Mouse (Mus musculus): ENCODE data around the gene G6pc2. TPM values are rescaled to one million over a fixed set of nuclear protein-coding genes. Genes with fewer than 3 reads are reported as not detected.

Gene G6pc2
- polyA plus RNA-seq (2012; ENCODE audit: insufficient read depth, insufficient read length, low replicate concordance, missing spikeins) = not detected in 2 replicates

GRCm38 (mm10) chr2:69210773-69211172 lies at the start of gene G6pc2:
TSS of gene G6pc2 (plus strand) at chr2:69211073.
- 87% methylated on average over 7 of the region's 7 CpGs for WGBS
- no peak within 1 kb of the TSS for H3K27ac ChIP-seq (ENCODE audit: insufficient read depth, low read depth, low read length)
- no peak for TF ChIP-seq CTCF (IDR thresholded peaks at IDR 0.05; ENCODE audit: insufficient read depth, low read depth, low read length)
- no peak for TF ChIP-seq POLR2A (IDR thresholded peaks at IDR 0.05; ENCODE audit: insufficient read depth, low read depth, low read length)
- H3K4me1 ChIP-seq (ENCODE audit: control insufficient read depth, insufficient read depth, low read length) = no peaks in the 10 kb centered on the region
- H3K4me3 ChIP-seq (ENCODE audit: insufficient read depth, low read depth, low read length) = no peak within 1 kb of the TSS

DNA sequence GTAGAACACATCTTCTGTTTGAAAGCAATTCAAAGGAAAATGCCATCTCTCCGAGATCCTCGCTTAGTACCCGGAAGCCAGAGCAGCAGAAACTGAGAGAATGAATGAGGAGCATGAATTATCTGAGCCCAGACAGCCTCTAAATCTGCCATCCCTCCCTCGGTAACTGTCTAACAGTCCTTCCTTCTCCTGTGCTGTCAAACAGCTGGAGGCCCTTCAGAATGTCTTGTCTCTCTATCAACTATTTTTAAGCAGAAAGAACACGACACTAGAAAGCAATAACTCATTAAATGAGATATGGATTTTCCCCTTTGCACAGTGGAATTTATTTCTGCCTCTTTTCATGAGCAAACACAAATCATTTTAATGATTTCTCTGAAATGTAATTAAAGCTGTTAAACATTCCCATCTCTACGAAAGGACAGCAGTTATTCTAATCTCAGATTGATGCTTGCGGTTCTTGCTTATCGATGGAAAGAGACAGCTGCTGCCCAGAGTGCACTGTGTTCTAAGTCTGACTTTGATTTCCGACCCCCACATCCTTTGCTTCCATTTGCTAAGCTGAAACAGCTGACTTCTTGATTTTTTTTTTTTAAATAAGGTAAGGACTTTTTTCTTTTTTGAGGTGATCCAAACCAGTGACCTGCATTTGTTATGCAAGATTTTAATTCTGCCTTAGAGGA lies 40.3 kb upstream of the G6pc2 start:
- TF ChIP-seq CTCF (IDR thresholded peaks at IDR 0.05; ENCODE audit: insufficient read depth, low read depth, low read length) (no peak), POLR2A (IDR thresholded peaks at IDR 0.05; ENCODE audit: insufficient read depth, low read depth, low read length) (no peak)
- H3K4me1 ChIP-seq (ENCODE audit: control insufficient read depth, insufficient read depth, low read length) = peaks cover 2% of the 10 kb centered on the region; the same call in 1 of the 2 replicates
- no peak overlapping the region for H3K4me3 ChIP-seq (ENCODE audit: insufficient read depth, low read depth, low read length)
- 79% methylated on average over 9 of the region's 9 CpGs for WGBS
- H3K27ac ChIP-seq (ENCODE audit: insufficient read depth, low read depth, low read length) = no peak overlapping the region

GRCm38 (mm10) chr2:69175296-69175695 lies 35.6 kb upstream of the G6pc2 start:
- H3K4me1 ChIP-seq (ENCODE audit: control insufficient read depth, insufficient read depth, low read length) = no peaks in the 10 kb centered on the region
- H3K4me3 ChIP-seq (ENCODE audit: insufficient read depth, low read depth, low read length) = no peak overlapping the region
- WGBS = 75% methylated on average over 5 of the region's 5 CpGs
- H3K27ac ChIP-seq (ENCODE audit: insufficient read depth, low read depth, low read length) = no peak overlapping the region
- no peak for TF ChIP-seq CTCF (IDR thresholded peaks at IDR 0.05; ENCODE audit: insufficient read depth, low read depth, low read length)
- no peak for TF ChIP-seq POLR2A (IDR thresholded peaks at IDR 0.05; ENCODE audit: insufficient read depth, low read depth, low read length)

DNA sequence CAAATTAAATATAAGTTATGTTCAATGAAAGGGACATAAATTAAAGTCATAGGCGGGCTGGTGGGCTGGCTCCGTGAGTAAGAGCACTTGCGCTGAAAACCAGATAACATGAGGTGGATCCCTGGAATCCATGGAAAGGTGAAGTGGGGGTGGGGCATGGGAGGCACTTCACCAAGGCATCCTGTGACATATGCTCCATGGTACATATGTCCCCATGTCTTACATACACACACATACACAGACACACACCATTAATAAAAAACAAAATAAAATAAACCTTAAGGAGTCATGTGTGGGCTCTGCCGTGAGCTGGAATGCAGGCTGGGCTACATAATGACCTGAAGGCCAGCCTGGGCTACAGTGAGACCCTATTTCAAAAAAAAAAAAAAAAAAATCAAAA lies 31.2 kb upstream of the G6pc2 start:
- Histone ChIP-seq H3K27ac (ENCODE audit: insufficient read depth, low read depth, low read length) (no peak overlapping the region), H3K4me1 (ENCODE audit: control insufficient read depth, insufficient read depth, low read length) (no peaks in the 10 kb centered on the region), H3K4me3 (ENCODE audit: insufficient read depth, low read depth, low read length) (no peak overlapping the region)
- 95% methylated on average over 4 of the region's 4 CpGs for WGBS
- TF ChIP-seq POLR2A (IDR thresholded peaks at IDR 0.05; ENCODE audit: insufficient read depth, low read depth, low read length) (no peak), CTCF (IDR thresholded peaks at IDR 0.05; ENCODE audit: insufficient read depth, low read depth, low read length) (no peak)

GRCm38 (mm10) chr2:69187990-69188389 lies 22.9 kb upstream of the G6pc2 start:
- TF ChIP-seq POLR2A (IDR thresholded peaks at IDR 0.05; ENCODE audit: insufficient read depth, low read depth, low read length) (no peak), CTCF (IDR thresholded peaks at IDR 0.05; ENCODE audit: insufficient read depth, low read depth, low read length) (no peak)
- WGBS = 93% methylated on average over 2 of the region's 2 CpGs
- Histone ChIP-seq H3K4me1 (ENCODE audit: control insufficient read depth, insufficient read depth, low read length) (peaks cover 7% of the 10 kb centered on the region; the same call in 1 of the 2 replicates), H3K4me3 (ENCODE audit: insufficient read depth, low read depth, low read length) (no peak overlapping the region), H3K27ac (ENCODE audit: insufficient read depth, low read depth, low read length) (no peak overlapping the region)

DNA sequence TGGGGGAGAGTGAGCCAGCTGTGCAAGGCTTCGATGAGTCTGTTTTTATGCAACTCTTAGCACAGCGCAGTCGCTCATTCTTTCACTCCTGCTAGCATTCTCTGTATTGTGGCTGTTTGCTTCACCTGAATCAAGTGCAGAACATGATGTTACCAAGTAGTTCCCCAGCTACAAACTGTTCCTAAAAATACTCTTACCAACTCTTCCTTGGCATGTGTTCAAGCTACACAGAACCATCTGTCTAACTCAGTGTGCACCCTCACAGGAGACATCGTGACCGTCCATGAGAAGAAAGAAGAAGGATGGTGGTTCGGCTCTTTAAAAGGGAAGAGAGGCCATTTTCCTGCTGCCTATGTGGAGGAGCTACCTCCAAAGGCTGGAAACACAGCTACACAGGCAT lies 22.1 kb upstream of the G6pc2 start:
- H3K27ac ChIP-seq (ENCODE audit: insufficient read depth, low read depth, low read length) = no peak overlapping the region
- no peak overlapping the region for H3K4me3 ChIP-seq (ENCODE audit: insufficient read depth, low read depth, low read length)
- peaks cover 7% of the 10 kb centered on the region; the same call in 1 of the 2 replicates for H3K4me1 ChIP-seq (ENCODE audit: control insufficient read depth, insufficient read depth, low read length)
- 82% methylated on average over 6 of the region's 6 CpGs for WGBS
- TF ChIP-seq CTCF (IDR thresholded peaks at IDR 0.05; ENCODE audit: insufficient read depth, low read depth, low read length) (no peak), POLR2A (IDR thresholded peaks at IDR 0.05; ENCODE audit: insufficient read depth, low read depth, low read length) (no peak)

DNA sequence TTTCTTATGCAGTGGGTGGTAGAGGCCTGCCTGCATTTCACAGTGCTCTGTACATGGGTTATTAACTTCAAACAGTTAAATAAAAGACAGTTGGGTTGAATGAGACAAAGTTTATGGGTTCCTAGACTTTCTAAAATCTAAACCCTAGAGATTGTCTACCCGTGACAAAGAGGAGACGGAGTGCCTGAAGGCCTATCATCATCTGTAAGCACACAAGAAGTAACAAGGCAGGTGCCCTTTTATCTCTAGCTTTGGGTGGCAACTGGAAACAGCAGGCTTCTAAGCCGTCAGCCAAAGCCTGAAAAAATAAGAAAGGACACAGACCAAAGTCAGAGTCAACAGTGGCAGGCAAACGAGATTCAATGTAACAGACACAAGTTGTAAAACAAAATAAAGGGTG lies 21.7 kb upstream of the G6pc2 start:
- TF ChIP-seq POLR2A (IDR thresholded peaks at IDR 0.05; ENCODE audit: insufficient read depth, low read depth, low read length) (no peak), CTCF (IDR thresholded peaks at IDR 0.05; ENCODE audit: insufficient read depth, low read depth, low read length) (no peak)
- WGBS = 81% methylated on average over 4 of the region's 4 CpGs
- H3K27ac ChIP-seq (ENCODE audit: insufficient read depth, low read depth, low read length) = no peak overlapping the region
- no peak overlapping the region for H3K4me3 ChIP-seq (ENCODE audit: insufficient read depth, low read depth, low read length)
- H3K4me1 ChIP-seq (ENCODE audit: control insufficient read depth, insufficient read depth, low read length) = peaks cover 7% of the 10 kb centered on the region; the same call in 1 of the 2 replicates

DNA sequence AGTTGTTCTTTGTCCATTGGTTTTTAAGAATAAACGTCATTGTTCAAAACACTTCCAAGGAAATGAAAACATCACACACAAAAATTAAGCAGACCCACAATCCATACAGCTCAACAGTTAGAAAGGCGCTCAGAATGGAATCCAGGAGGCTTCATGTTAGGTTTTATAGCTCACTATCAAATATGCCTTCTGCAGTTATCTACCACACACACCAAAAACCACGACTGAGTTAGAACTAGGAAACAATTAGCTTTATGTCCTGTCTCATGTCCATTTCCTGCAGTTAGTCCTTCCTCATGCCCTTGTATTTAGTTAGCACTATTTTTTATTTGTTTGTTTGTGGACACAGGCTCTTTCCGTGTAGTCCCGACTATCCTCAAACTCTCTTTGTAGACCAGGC lies 19.8 kb upstream of the G6pc2 start:
- no peak overlapping the region for H3K4me3 ChIP-seq (ENCODE audit: insufficient read depth, low read depth, low read length)
- no peak overlapping the region for H3K27ac ChIP-seq (ENCODE audit: insufficient read depth, low read depth, low read length)
- TF ChIP-seq POLR2A (IDR thresholded peaks at IDR 0.05; ENCODE audit: insufficient read depth, low read depth, low read length) = no peak
- no peak for TF ChIP-seq CTCF (IDR thresholded peaks at IDR 0.05; ENCODE audit: insufficient read depth, low read depth, low read length)
- 92% methylated on average over 5 of the region's 5 CpGs for WGBS
- peaks cover 7% of the 10 kb centered on the region; the same call in 1 of the 2 replicates for H3K4me1 ChIP-seq (ENCODE audit: control insufficient read depth, insufficient read depth, low read length)

- TF ChIP-seq CTCF (IDR thresholded peaks at IDR 0.05; ENCODE audit: insufficient read depth, low read depth, low read length) (no peak), POLR2A (IDR thresholded peaks at IDR 0.05; ENCODE audit: insufficient read depth, low read depth, low read length) (no peak)
Measured at GRCm38 (mm10) chr2:69193555-69193954, 17.3 kb upstream of the G6pc2 start.

More at GRCm38 (mm10) chr2:69193555-69193954, 17.3 kb upstream of the G6pc2 start:
- H3K27ac ChIP-seq (ENCODE audit: insufficient read depth, low read depth, low read length) = no peak overlapping the region
- no peak overlapping the region for H3K4me3 ChIP-seq (ENCODE audit: insufficient read depth, low read depth, low read length)
- H3K4me1 ChIP-seq (ENCODE audit: control insufficient read depth, insufficient read depth, low read length) = no peaks in the 10 kb centered on the region
- WGBS = 86% methylated on average over 5 of the region's 5 CpGs

Measured in olfactory bulb, adult 2 months (tissue).